Mouse (Mus musculus): ENCODE results near the gene Snx9. TPM values are rescaled to one million over a fixed set of nuclear protein-coding genes. Genes with fewer than 3 reads are reported as not detected.

Snx9 gene
- polyA plus RNA-seq, 1 experiment from 2014 or later = 21.1 TPM

GRCm38 (mm10) chr17:5975099-5975977 is 134.2 kb downstream of the Snx9 start:
- Histone ChIP-seq H3K27ac (peak overlapping the region; percentile 73), H3K27me3 (no peaks in the 10 kb centered on the region), H3K4me3 (peak overlapping the region; percentile 16; the same call in 1 of the 2 replicates), H3K9me3 (replicated peaks) (no peaks in the 10 kb centered on the region), H3K9ac (no peak overlapping the region), H3K4me1 (replicated peaks) (peaks cover 51% of the 10 kb centered on the region), H3K4me2 (peak overlapping the region; percentile 41), H3K36me3 (no peaks in the 10 kb centered on the region)
- WGBS = 44% methylated on average over 23 of the region's 23 CpGs
- no peak for ATAC-seq (replicated peaks; ENCODE audit: insufficient number of reproducible peaks, insufficient read depth, low FRiP score, low read depth)

- Histone ChIP-seq H3K36me3 (no peaks in the 10 kb centered on the region), H3K4me3 (no peak overlapping the region), H3K9me3 (replicated peaks) (no peaks in the 10 kb centered on the region), H3K4me2 (peak overlapping the region; percentile 45), H3K27me3 (no peaks in the 10 kb centered on the region), H3K27ac (peak overlapping the region; percentile 73), H3K9ac (no peak overlapping the region), H3K4me1 (replicated peaks) (peaks cover 56% of the 10 kb centered on the region)
- ATAC-seq (replicated peaks; ENCODE audit: insufficient number of reproducible peaks, insufficient read depth, low FRiP score, low read depth) = no peak
- 60% methylated on average over 20 of the region's 20 CpGs for WGBS
Measured at GRCm38 (mm10) chr17:5976221-5977055, 135.3 kb downstream of the Snx9 start.

DNA sequence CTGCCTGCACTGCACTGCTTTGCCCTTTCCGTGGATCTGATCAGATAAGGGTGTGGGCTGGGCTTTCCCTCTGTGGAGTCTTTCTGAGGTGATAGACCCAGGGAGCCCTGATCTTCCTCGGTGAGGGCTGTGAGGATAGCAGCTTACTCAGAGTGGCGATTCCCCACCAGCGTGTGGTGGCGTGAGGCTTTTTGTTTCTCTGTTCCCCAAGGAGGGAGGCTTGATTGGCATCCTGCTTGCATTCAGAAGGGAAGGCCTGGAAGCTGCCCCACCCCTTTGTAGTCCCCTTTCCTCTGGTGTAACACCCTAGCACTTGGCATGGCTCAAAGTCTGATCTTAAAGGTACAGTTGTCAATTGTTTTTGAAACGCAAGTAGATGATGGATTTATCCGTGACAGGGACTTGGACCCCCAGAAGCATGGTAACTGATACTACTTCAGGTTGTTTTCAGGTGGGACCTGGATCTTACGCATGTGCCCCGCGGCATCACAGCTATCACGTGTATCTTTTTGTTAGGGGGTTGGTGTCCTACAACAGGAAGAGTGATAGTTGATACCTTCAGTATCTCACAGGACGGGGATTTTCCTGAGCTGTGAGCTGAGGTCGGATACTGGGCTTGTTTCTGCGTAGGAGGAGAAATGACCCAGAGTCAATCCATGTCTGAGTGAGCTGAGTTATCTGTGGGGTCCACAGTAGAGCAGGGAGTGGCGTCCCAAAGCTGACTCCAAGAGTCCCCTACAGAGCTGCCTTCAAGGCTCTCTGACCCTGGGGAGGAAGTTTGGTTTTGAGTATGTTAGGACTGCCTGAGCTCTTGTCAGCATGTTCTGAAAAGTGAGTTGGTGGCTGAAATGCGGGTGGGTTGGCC is 136.2 kb downstream of the Snx9 start:
- Histone ChIP-seq H3K4me3 (no peak overlapping the region), H3K4me1 (replicated peaks) (peaks cover 65% of the 10 kb centered on the region), H3K36me3 (no peaks in the 10 kb centered on the region), H3K9ac (no peak overlapping the region), H3K4me2 (peak overlapping the region; percentile 45), H3K27me3 (no peaks in the 10 kb centered on the region), H3K9me3 (replicated peaks) (no peaks in the 10 kb centered on the region), H3K27ac (peak overlapping the region; percentile 73)
- no peak for ATAC-seq (replicated peaks; ENCODE audit: insufficient number of reproducible peaks, insufficient read depth, low FRiP score, low read depth)
- WGBS = 39% methylated on average over 16 of the region's 16 CpGs

DNA sequence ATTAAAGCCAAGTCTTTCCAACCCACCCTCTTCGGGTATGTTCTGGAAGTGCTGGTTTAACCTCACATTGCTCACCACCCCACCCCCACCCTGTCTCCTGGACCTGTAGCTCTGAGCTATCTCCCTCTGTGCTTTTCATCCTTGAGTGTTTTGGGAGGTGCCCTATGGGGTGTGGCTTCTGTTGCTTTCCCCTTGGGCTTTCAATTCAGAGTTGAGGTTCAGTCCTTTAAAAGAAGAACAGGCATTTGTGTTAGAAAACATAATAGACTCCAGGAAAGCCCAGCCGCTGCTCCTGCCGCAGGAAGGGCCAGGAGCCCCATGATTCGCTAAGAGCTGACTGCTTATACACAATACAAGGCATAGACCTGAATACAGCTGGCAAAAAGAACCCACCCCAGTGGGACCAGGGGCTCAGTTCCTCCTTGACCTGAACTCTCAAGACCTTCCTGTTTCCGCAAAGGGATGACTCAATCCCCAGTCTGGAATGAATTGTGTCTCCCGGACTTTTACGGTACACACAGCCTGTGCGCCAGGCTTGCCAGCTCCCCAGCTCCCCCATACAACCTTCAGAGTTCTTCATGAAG is 136.9 kb downstream of the Snx9 start:
- H3K9ac ChIP-seq = no peak overlapping the region
- peaks cover 72% of the 10 kb centered on the region for H3K4me1 ChIP-seq (replicated peaks)
- 62% methylated on average over 8 of the region's 8 CpGs for WGBS
- no peaks in the 10 kb centered on the region for H3K9me3 ChIP-seq (replicated peaks)
- H3K36me3 ChIP-seq = no peaks in the 10 kb centered on the region
- H3K4me2 ChIP-seq = no peak overlapping the region
- no peaks in the 10 kb centered on the region for H3K27me3 ChIP-seq
- ATAC-seq (replicated peaks; ENCODE audit: insufficient number of reproducible peaks, insufficient read depth, low FRiP score, low read depth) = no peak
- H3K4me3 ChIP-seq = no peak overlapping the region
- peak overlapping the region; percentile 73 for H3K27ac ChIP-seq

DNA sequence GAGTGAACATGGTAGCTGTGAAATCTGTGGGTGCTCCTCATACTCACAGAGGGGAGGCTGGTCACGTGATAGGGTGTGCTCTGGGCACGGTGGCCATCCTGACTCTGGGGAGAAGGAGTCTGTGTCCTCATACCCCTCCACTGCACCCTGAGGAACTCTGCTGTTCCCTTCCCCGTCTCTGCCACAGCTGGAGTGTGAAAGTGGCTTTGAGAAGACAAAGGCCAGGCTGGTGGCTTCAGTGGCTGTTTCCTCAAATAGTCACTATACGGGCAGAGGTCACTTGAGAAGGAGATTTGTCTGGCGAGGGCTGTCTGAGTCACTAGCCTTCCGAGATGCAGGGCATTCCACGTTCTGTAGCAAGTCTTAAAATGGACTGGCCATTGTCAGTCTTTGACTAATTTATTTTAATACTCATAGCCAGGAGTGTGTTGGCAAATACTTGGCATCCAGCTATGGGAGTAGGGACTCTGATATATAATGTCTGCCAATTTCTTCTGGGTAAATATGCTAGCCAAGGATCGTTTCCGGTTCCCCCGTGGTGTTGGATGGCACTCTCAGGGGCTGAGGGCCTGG is 137.5 kb downstream of the Snx9 start:
- Histone ChIP-seq H3K27ac (peak overlapping the region; percentile 73), H3K27me3 (no peaks in the 10 kb centered on the region), H3K4me1 (replicated peaks) (peaks cover 78% of the 10 kb centered on the region), H3K9ac (no peak overlapping the region), H3K4me2 (no peak overlapping the region), H3K4me3 (no peak overlapping the region), H3K9me3 (replicated peaks) (no peaks in the 10 kb centered on the region), H3K36me3 (no peaks in the 10 kb centered on the region)
- WGBS = 37% methylated on average over 10 of the region's 10 CpGs
- 0 out of 2 replicates have a peak, but pooled peaks have one; percentile 15 for ATAC-seq (replicated peaks; ENCODE audit: insufficient number of reproducible peaks, insufficient read depth, low FRiP score, low read depth)

DNA sequence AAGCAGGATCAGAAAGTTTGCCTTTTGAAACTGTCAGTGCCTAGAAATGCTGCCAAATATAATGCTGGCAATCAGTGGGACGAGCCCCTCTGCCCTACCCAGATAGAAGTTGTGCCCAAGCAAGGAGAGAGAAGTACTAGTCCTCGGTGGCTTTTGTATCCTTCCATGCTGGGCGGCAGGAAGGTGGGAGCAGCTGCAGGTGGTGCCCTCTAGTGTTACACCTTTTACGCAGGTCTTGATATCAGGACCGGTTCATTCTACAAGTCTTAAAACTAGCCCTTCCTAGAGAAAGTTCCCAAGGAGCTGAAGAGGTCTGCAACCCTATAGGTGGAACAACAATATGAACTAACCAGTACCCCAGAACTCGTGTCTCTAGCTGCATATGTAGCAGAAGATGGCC is 139.7 kb downstream of the Snx9 start:
- H3K36me3 ChIP-seq = no peaks in the 10 kb centered on the region
- no peak overlapping the region for H3K4me2 ChIP-seq
- H3K9ac ChIP-seq = no peak overlapping the region
- no peaks in the 10 kb centered on the region for H3K27me3 ChIP-seq
- H3K27ac ChIP-seq = no peak overlapping the region
- H3K9me3 ChIP-seq (replicated peaks) = no peaks in the 10 kb centered on the region
- no peak for ATAC-seq (replicated peaks; ENCODE audit: insufficient number of reproducible peaks, insufficient read depth, low FRiP score, low read depth)
- 60% methylated on average over 6 of the region's 6 CpGs for WGBS
- no peak overlapping the region for H3K4me3 ChIP-seq
- peaks cover 81% of the 10 kb centered on the region for H3K4me1 ChIP-seq (replicated peaks)

Other genes starting within 250 kb of the Snx9 start
- gene Synj2, start 100.0 kb downstream of the Snx9 start, polyA plus RNA-seq (2015; fragmentation: Nextera tagmentation; extraction: Ambion mirVana) = 3.5 and 4.4 TPM in 2 replicates
- 5.0 TPM in 2 replicates for gene Serac1, start 238.4 kb downstream of the Snx9 start, polyA plus RNA-seq (2015; fragmentation: Nextera tagmentation; extraction: Ambion mirVana)
- 131 and 143 TPM in 2 replicates for gene Gtf2h5, start 238.5 kb downstream of the Snx9 start, polyA plus RNA-seq (2015; fragmentation: Nextera tagmentation; extraction: Ambion mirVana)